Mouse (Mus musculus) kidney, postnatal 36 days (tissue): Measurements from ENCODE around the gene Tdrd3.
A peak's percentile ranks its signal among the peaks of the same experiment; 100 is the strongest.

ENCODE experiments used
- DNase-seq, 2 experiments: peaks; one replicate each; pipeline ENCODE4 v3.0.0; 2021 to 2022; ENCODE audit warnings: mixed read lengths in 2 of 2

Tdrd3 gene

GRCm38 (mm10) chr14:87567626-87568446 is 151.4 kb downstream of the Tdrd3 start:
- peak in 1 of 2 experiments; percentile 30 for DNase-seq

- peak in 1 of 2 experiments; percentile 11 for DNase-seq
Measured at GRCm38 (mm10) chr14:87568447-87568908, 152.0 kb downstream of the Tdrd3 start.

- no peak for DNase-seq
Measured at GRCm38 (mm10) chr14:87569471-87569870, 153.0 kb downstream of the Tdrd3 start.

- no peak for DNase-seq
Measured at GRCm38 (mm10) chr14:87572453-87572852, 156.0 kb downstream of the Tdrd3 start.

- DNase-seq: no peak
Measured at GRCm38 (mm10) chr14:87582610-87583009, 166.2 kb downstream of the Tdrd3 start.
